Mouse (Mus musculus) MEL (cell line): Measurements from ENCODE around the gene Kctd18. TPM values are rescaled to one million over a fixed set of nuclear protein-coding genes. Genes with fewer than 3 reads are reported as not detected.
A peak's percentile ranks its signal among the peaks of the same experiment; 100 is the strongest.

Source experiments
- DNase-seq: peaks from one replicate; pipeline ENCODE4 v3.0.0; 2011; ENCODE audit warnings: low read depth, low spot score
- H3K27ac ChIP-seq: 2 replicates; pipeline ENCODE4 v1.5.1; 2012; ENCODE audit warnings: low read depth, mild to moderate bottlenecking, control low read depth, low read length, moderate library complexity; ENCODE audit not compliant: control insufficient read depth
- H3K27me3 ChIP-seq, 2 experiments: fragments of 150-350 bp in 1 of 2; sonication (generic) in 1 of 2; 2 replicates each; pipeline ENCODE4 v1.6.1; 2012; ENCODE audit warnings: low read length in 2 of 2, mild to moderate bottlenecking in 2 of 2, improper control_type of control experiment in 1 of 2, moderate library complexity in 1 of 2; ENCODE audit not compliant: insufficient read depth in 2 of 2, control insufficient read depth in 1 of 2
- H3K36me3 ChIP-seq, 2 experiments: 2 replicates each; pipeline ENCODE4 v1.6.1; 2012 to 2014; ENCODE audit warnings: low read length in 2 of 2, improper control_type of control experiment in 1 of 2, inconsistent platforms in 1 of 2, mild to moderate bottlenecking in 1 of 2; ENCODE audit not compliant: insufficient read depth in 2 of 2, control insufficient read depth in 1 of 2
- H3K4me1 ChIP-seq, 2 experiments: fragments of 150-350 bp in 1 of 2; sonication (generic) in 1 of 2; 2 replicates each; pipeline ENCODE4 v1.6.1; 2012; ENCODE audit warnings: low read length in 2 of 2, improper control_type of control experiment in 1 of 2, mild to moderate bottlenecking in 1 of 2; ENCODE audit not compliant: insufficient read depth in 2 of 2, control insufficient read depth in 1 of 2
- H3K4me3 ChIP-seq, 2 experiments: fragments of 150-350 bp in 1 of 2; sonication (generic) in 1 of 2; 2 replicates each; pipeline ENCODE4 v1.5.1; 2012; ENCODE audit warnings: low read depth in 2 of 2, low read length in 2 of 2, mild to moderate bottlenecking in 2 of 2, moderate library complexity in 2 of 2, control low read depth in 1 of 2, improper control_type of control experiment in 1 of 2; ENCODE audit not compliant: control insufficient read depth in 1 of 2, insufficient read depth in 1 of 2
- H3K79me2 ChIP-seq: 2 replicates; pipeline ENCODE4 v1.6.1; 2012; ENCODE audit warnings: mild to moderate bottlenecking, low read length, moderate library complexity; ENCODE audit not compliant: control insufficient read depth, poor library complexity, insufficient read depth
- H3K9ac ChIP-seq: 2 replicates; pipeline ENCODE4 v1.6.1; 2012; ENCODE audit warnings: low read depth, mild to moderate bottlenecking, control low read depth, low read length, moderate library complexity; ENCODE audit not compliant: control insufficient read depth, poor library complexity, severe bottlenecking
- H3K9me3 ChIP-seq: fragments of 150-350 bp; sonication (generic); replicated peaks from 2 replicates; pipeline ENCODE4 v1.6.1; 2012; ENCODE audit warnings: mild to moderate bottlenecking, low read length, improper control_type of control experiment, moderate library complexity; ENCODE audit not compliant: insufficient read depth
- CHD1 ChIP-seq: IDR thresholded peaks from 2 replicates; pipeline ENCODE4 v1.6.1; 2012; ENCODE audit warnings: low read depth, mild to moderate bottlenecking, inconsistent platforms, low read length, improper control_type of control experiment
- CTCF ChIP-seq, 3 experiments: IDR thresholded peaks in 2 of 3; conservative IDR thresholded peaks in 1 of 3; 2 replicates each; pipeline ENCODE4 v1.5.1; 2011 to 2012; ENCODE audit warnings: low read length in 3 of 3, low read depth in 2 of 3, mild to moderate bottlenecking in 2 of 3, improper control_type of control experiment in 1 of 3, inconsistent platforms in 1 of 3, mixed read lengths in 1 of 3, moderate library complexity in 1 of 3; ENCODE audit not compliant: control insufficient read depth in 1 of 3, insufficient read depth in 1 of 3, poor library complexity in 1 of 3, severe bottlenecking in 1 of 3
- E2F4 ChIP-seq: IDR thresholded peaks from 2 replicates; pipeline ENCODE4 v1.6.1; 2011; ENCODE audit warnings: low read depth, low read length, improper control_type of control experiment, borderline replicate concordance
- EP300 ChIP-seq, 2 experiments: IDR thresholded peaks; 2 replicates each; pipeline ENCODE4 v1.6.1; 2011; ENCODE audit warnings: improper control_type of control experiment in 2 of 2, low read length in 2 of 2, low read depth in 1 of 2, mild to moderate bottlenecking in 1 of 2
- ETS1 ChIP-seq: IDR thresholded peaks from 2 replicates; pipeline ENCODE4 v1.6.1; 2012; ENCODE audit warnings: low read depth, mild to moderate bottlenecking, inconsistent platforms, low read length, improper control_type of control experiment, moderate library complexity
- JUND ChIP-seq: IDR thresholded peaks from 2 replicates; pipeline ENCODE4 v1.6.1; 2011; ENCODE audit warnings: low read depth, mild to moderate bottlenecking, improper control_type of control experiment, low read length
- MAX ChIP-seq: IDR thresholded peaks from 2 replicates; pipeline ENCODE4 v1.6.1; 2011; ENCODE audit warnings: low read length, improper control_type of control experiment
- MAZ ChIP-seq: IDR thresholded peaks from 2 replicates; pipeline ENCODE4 v1.6.1; 2012; ENCODE audit warnings: low read depth, mild to moderate bottlenecking, inconsistent platforms, low read length, improper control_type of control experiment
- MEF2A ChIP-seq: IDR thresholded peaks from 2 replicates; pipeline ENCODE4 v1.6.1; 2014; ENCODE audit warnings: low read depth, mild to moderate bottlenecking, inconsistent platforms, low read length, improper control_type of control experiment; ENCODE audit not compliant: poor library complexity, insufficient replicate concordance, severe bottlenecking; ENCODE audit errors: extremely low read depth
- MYB ChIP-seq: IDR thresholded peaks from 2 replicates; pipeline ENCODE4 v1.6.1; 2011; ENCODE audit warnings: mild to moderate bottlenecking, low read depth, low read length, improper control_type of control experiment
- MYC ChIP-seq: IDR thresholded peaks from 2 replicates; pipeline ENCODE4 v1.6.1; 2011; ENCODE audit warnings: low read depth, mild to moderate bottlenecking, low read length, improper control_type of control experiment, moderate library complexity
- NELFE ChIP-seq: IDR thresholded peaks from 2 replicates; pipeline ENCODE4 v1.6.1; 2011; ENCODE audit warnings: low read depth, low read length, improper control_type of control experiment
- NRF1 ChIP-seq: IDR thresholded peaks from 2 replicates; pipeline ENCODE4 v1.6.1; 2014; ENCODE audit warnings: low read depth, mild to moderate bottlenecking, inconsistent platforms, low read length, improper control_type of control experiment, moderate library complexity; ENCODE audit not compliant: poor library complexity, insufficient read depth, severe bottlenecking
- POLR2A ChIP-seq, 2 experiments: IDR thresholded peaks; 2 replicates each; pipeline ENCODE4 v1.6.1; 2011 to 2012; ENCODE audit warnings: low read length in 2 of 2, mild to moderate bottlenecking in 2 of 2, control low read depth in 1 of 2, improper control_type of control experiment in 1 of 2, low read depth in 1 of 2, moderate library complexity in 1 of 2; ENCODE audit not compliant: control insufficient read depth in 1 of 2, insufficient read depth in 1 of 2, poor library complexity in 1 of 2
- RAD21 ChIP-seq: IDR thresholded peaks from 2 replicates; pipeline ENCODE4 v1.6.1; 2011; ENCODE audit warnings: mild to moderate bottlenecking, low read depth, low read length, improper control_type of control experiment
- SIN3A ChIP-seq: IDR thresholded peaks from 2 replicates; pipeline ENCODE4 v1.6.1; 2012; ENCODE audit warnings: low read length, improper control_type of control experiment, inconsistent platforms
- TBP ChIP-seq: IDR thresholded peaks from 2 replicates; pipeline ENCODE4 v1.8.0; 2011; ENCODE audit warnings: low read depth, low read length, improper control_type of control experiment
- TCF12 ChIP-seq: IDR thresholded peaks from 2 replicates; pipeline ENCODE4 v1.6.1; 2014; ENCODE audit warnings: low read depth, mild to moderate bottlenecking, inconsistent platforms, low read length, improper control_type of control experiment, moderate library complexity
- UBTF ChIP-seq: IDR thresholded peaks from 2 replicates; pipeline ENCODE4 v1.6.1; 2012; ENCODE audit warnings: low read depth, mild to moderate bottlenecking, inconsistent platforms, low read length, improper control_type of control experiment, moderate library complexity, borderline replicate concordance; ENCODE audit not compliant: insufficient read depth
- USF1 ChIP-seq: IDR thresholded peaks from 2 replicates; pipeline ENCODE4 v1.6.1; 2014; ENCODE audit warnings: low read depth, mild to moderate bottlenecking, inconsistent platforms, low read length, improper control_type of control experiment, moderate library complexity
- ZKSCAN1 ChIP-seq: IDR thresholded peaks from 2 replicates; pipeline ENCODE4 v1.6.1; 2012; ENCODE audit warnings: low read depth, mild to moderate bottlenecking, inconsistent platforms, low read length, improper control_type of control experiment, moderate library complexity
- ZNF384 ChIP-seq: IDR thresholded peaks from 2 replicates; pipeline ENCODE4 v1.6.1; 2012; ENCODE audit warnings: low read depth, mild to moderate bottlenecking, inconsistent platforms, low read length, improper control_type of control experiment
- polyA plus RNA-seq, 2 experiments: library from polyadenylated mRNA; stranded (reverse) in 1 of 2; unstranded in 1 of 2; fragments of >175 nt in 1 of 2; fragments of >200 nt in 1 of 2; gene quantifications; 2 replicates each; pipeline versions ENCODE4 v1.2.1 to v1.2.4; 2012; ENCODE audit warnings: low replicate concordance in 2 of 2, low read depth in 1 of 2; ENCODE audit not compliant: insufficient read length in 2 of 2, insufficient read depth in 1 of 2, missing spikeins in 1 of 2
- total RNA-seq: library from RNA; depleted of rRNA; stranded (reverse); fragments of 300-350 nt; gene quantifications from 2 replicates; pipeline ENCODE4 v1.2.3, GENCODE M21; 2012

The Kctd18 gene
- total and polyA plus RNA-seq, 3 experiments: 11.1 to 12.6 TPM; not detected in 1

DNA sequence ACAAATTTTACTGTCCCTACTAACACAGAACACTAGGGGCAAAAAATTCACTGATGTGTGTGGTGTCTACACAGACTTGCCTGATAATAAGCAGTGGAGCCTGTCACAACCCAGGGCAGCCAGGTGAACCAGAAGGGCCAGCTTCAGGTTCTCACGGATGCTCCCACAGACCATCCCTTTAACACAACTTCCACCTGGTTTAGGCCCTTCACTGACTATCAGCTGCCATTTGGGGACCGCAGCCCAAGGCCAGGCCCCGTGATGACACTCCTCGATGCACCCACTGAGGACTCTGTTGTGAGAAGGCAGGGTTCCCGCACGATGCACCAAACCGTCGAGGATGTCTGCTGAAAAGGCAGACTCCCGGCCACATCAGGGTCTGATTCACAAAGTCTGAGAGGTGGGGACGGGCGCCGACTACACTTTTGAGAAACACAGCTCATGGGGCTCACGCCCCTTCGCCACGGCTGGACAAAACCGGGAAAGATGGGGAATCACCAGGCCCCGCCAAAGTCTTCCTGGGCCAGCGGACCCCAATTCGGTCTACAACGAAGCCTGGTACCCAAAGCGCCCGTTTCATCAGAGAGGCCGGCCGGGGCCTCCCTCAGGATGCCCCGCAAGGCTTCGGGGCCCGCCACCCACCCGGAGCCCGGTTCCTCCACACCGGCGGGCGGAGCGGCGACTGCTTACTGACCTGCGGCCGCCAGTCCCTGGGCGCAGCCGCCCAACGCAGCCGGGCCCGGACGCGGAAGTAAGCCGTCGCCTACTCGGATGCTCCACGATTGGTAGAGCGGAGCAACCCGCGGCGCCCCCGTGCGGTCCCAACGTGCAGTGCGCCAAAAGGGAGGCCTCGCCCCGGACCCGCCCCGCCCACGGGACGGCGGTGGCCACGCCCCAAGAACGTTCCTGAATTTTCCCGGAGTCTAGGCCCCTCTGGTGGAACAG, 49.2 kb downstream of the Kctd18 start (continued):
- peak in 1 of 2 experiments; percentile 41; a peak in 1 of 4 replicates for TF ChIP-seq EP300 (IDR thresholded peaks at IDR 0.05; ENCODE audit: low read depth in 1 of 2, low read length in 2 of 2)
- TF ChIP-seq MYC: no peak
- no peak for TF ChIP-seq E2F4
- 0 out of 2 replicates have a peak, but pooled peaks have one; percentile 38 for TF ChIP-seq USF1
- peak; percentile 91 for TF ChIP-seq NELFE

DNA sequence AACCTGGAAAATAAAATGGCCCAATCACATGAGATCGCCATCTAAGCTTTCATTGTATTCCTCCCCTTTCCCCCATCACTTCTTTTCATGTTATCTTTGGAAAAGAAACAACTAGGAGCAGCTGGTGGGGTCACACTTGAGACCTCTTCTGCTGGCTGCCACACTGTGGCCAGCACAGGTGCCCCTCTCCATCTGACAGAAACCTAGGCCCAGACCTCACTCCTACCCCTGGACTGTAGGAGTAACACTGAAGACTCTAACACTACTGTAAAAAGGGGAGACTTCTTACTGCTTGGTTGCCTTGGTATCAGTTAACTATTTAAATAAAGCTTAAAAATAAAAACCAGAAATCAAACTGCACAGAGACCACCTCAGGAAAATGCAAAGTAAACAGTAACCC, 63.0 kb downstream of the Kctd18 start:
- TF ChIP-seq ZKSCAN1 (no peak), TBP (no peak), RAD21 (no peak), POLR2A (IDR thresholded peaks at IDR 0.05; ENCODE audit: control insufficient read depth in 1 of 2, insufficient read depth in 1 of 2, low read depth in 1 of 2, low read length in 2 of 2, poor library complexity in 1 of 2) (no peak), TCF12 (no peak), SIN3A (no peak), MAX (no peak), NRF1 (no peak), NELFE (no peak), CHD1 (no peak), MYB (no peak), ZNF384 (no peak), JUND (no peak), MEF2A (no peak), MAZ (no peak), ETS1 (no peak), EP300 (IDR thresholded peaks at IDR 0.05; ENCODE audit: low read depth in 1 of 2, low read length in 2 of 2) (no peak), UBTF (no peak), CTCF (IDR thresholded peaks at IDR 0.05 in 2 of 3, conservative IDR thresholded peaks at IDR 0.05 in 1 of 3; ENCODE audit: control insufficient read depth in 1 of 3, insufficient read depth in 1 of 3, low read depth in 2 of 3, low read length in 3 of 3, poor library complexity in 1 of 3, severe bottlenecking in 1 of 3) (no peak)
- no peaks in the 10 kb centered on the region for H3K27me3 ChIP-seq
- H3K36me3 ChIP-seq: peaks cover 0 to 4% of the 10 kb centered on the region in 2 experiments; a peak in 3 of 4 replicates

More for the DNA sequence above, 63.0 kb downstream of the Kctd18 start:
- DNase-seq: no peak
- Histone ChIP-seq H3K27ac (no peak overlapping the region), H3K9ac (no peak overlapping the region), H3K4me3 (no peak overlapping the region), H3K9me3 (no peaks in the 10 kb centered on the region), H3K79me2 (no peaks in the 10 kb centered on the region), H3K4me1 (peaks cover 0 to 3% of the 10 kb centered on the region in 2 experiments; a peak in 1 of 4 replicates)
